Mouse (Mus musculus) adrenal gland (tissue): ENCODE measurements around the gene Ttc7.

Experiments used
- intact Hi-C: fragments of 180-260 bp; cut with DNase I; formaldehyde crosslinking; loops from one replicate; pipeline ENCODE4 v1.15.1; 2025

Ttc7 gene

GRCm38 (mm10) chr17:87361132-87361531 lies 78.4 kb downstream of the Ttc7 start:
- intact Hi-C loops: no loop called here

GRCm38 (mm10) chr17:87364108-87364507 lies 81.4 kb downstream of the Ttc7 start:
- intact Hi-C loops: no loop called here

- intact Hi-C loops: no loop called here
These were observed 82.6 kb downstream of the Ttc7 start for GRCm38 (mm10) chr17:87365268-87365667.

GRCm38 (mm10) chr17:87366520-87366919 lies 83.8 kb downstream of the Ttc7 start:
- intact Hi-C loops: no loop called here

- intact Hi-C loops: no loop called here
These were observed 84.5 kb downstream of the Ttc7 start for GRCm38 (mm10) chr17:87367228-87367627.

- intact Hi-C loops: no loop called here
These were observed 85.0 kb downstream of the Ttc7 start for GRCm38 (mm10) chr17:87367640-87368039.

GRCm38 (mm10) chr17:87368481-87368880 lies 85.8 kb downstream of the Ttc7 start:
- intact Hi-C loops: no loop called here

- intact Hi-C loops: no loop called here
These were observed 86.6 kb downstream of the Ttc7 start for GRCm38 (mm10) chr17:87369270-87369759.

- intact Hi-C loops: no loop called here
These were observed 89.5 kb downstream of the Ttc7 start for GRCm38 (mm10) chr17:87372189-87372588.

GRCm38 (mm10) chr17:87373327-87373726 lies 90.6 kb downstream of the Ttc7 start:
- intact Hi-C loops: no loop called here

GRCm38 (mm10) chr17:87375941-87376511 lies 93.3 kb downstream of the Ttc7 start:
- intact Hi-C loops: no loop called here

- intact Hi-C loops: no loop called here
These were observed 94.3 kb downstream of the Ttc7 start for GRCm38 (mm10) chr17:87376831-87377471.

- intact Hi-C loops: no loop called here
These were observed 94.8 kb downstream of the Ttc7 start for GRCm38 (mm10) chr17:87377536-87377935.

GRCm38 (mm10) chr17:87378354-87379159 lies 95.9 kb downstream of the Ttc7 start:
- intact Hi-C loops: no loop called here

- intact Hi-C loops: no loop called here
These were observed 96.5 kb downstream of the Ttc7 start for GRCm38 (mm10) chr17:87379160-87379624.

- intact Hi-C loops: no loop called here
These were observed 97.1 kb downstream of the Ttc7 start for GRCm38 (mm10) chr17:87379821-87380220.

- intact Hi-C loops: no loop called here
These were observed 98.0 kb downstream of the Ttc7 start for GRCm38 (mm10) chr17:87380681-87381080.

GRCm38 (mm10) chr17:87385835-87386234 lies 103.1 kb downstream of the Ttc7 start:
- intact Hi-C loops: no loop called here

- intact Hi-C loops: no loop called here
These were observed 104.4 kb downstream of the Ttc7 start for GRCm38 (mm10) chr17:87387068-87387467.

GRCm38 (mm10) chr17:87391242-87391641 lies 108.6 kb downstream of the Ttc7 start:
- intact Hi-C loops: no loop called here

GRCm38 (mm10) chr17:87397088-87397487 lies 114.4 kb downstream of the Ttc7 start:
- intact Hi-C loops: no loop called here

GRCm38 (mm10) chr17:87402444-87402843 lies 119.8 kb downstream of the Ttc7 start:
- intact Hi-C loops: no loop called here
